Mouse (Mus musculus) inflammation-experienced regulatory T-cells, adult 16 weeks (primary cell): ENCODE measurements around the gene Trub1. TPM values are rescaled to one million over a fixed set of nuclear protein-coding genes. Genes with fewer than 3 reads are reported as not detected.

ENCODE experiments used
- polyA plus RNA-seq: library from polyadenylated mRNA; unstranded; fragments of 100-300 nt; shearing (Covaris generic); gene quantifications from one replicate; pipeline ENCODE4 v1.2.1, GENCODE M21; 2017

The Trub1 gene
- polyA plus RNA-seq, result 17.8 TPM

DNA sequence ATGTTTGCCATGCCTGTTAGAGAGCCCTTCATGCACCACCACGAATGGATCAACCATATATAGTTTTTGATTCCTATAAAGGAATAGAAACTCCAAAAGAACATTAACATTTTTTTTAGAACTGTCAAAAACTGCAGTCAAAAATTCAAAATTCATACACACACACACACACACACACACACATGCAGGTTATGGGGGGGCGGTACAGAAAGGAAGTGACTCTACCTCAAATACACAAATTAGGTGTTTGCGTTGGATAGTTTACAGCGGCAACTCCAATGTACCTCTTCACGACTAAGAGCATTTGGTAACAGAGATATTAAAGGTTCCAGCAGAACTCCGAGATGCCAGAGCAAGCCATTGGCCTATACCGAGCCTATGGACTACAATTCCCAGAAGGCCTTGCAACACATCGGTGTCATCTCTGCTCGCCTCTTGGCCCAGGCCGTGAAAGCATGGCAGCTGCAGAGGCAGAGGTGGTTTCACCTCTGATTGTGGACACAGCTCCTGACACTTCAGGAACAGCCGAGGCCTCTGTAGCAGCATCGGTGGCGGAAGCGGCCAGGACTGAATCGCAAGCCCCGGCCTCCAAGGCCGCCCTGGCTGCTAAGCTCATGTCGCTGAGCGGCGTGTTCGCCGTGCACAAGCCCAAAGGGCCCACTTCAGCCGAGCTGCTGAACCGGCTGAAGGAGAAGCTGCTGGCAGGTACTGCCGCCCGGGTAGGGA lies at the start of gene Trub1:
Gene Trub1, plus strand, starts transcription at position 421 of the 726 bp plus-strand sequence.

Other genes with a start within 250 kb of the Trub1 start
- 715 TPM for gene Ablim1, start 138.0 kb upstream of the Trub1 start, polyA plus RNA-seq
- gene Fam160b1, start 92.2 kb upstream of the Trub1 start, polyA plus RNA-seq, result 4.6 TPM
- gene Atrnl1, start 158.1 kb downstream of the Trub1 start, polyA plus RNA-seq, result 0.33 TPM